Mouse (Mus musculus): ENCODE measurements around the gene Large2.

DNA sequence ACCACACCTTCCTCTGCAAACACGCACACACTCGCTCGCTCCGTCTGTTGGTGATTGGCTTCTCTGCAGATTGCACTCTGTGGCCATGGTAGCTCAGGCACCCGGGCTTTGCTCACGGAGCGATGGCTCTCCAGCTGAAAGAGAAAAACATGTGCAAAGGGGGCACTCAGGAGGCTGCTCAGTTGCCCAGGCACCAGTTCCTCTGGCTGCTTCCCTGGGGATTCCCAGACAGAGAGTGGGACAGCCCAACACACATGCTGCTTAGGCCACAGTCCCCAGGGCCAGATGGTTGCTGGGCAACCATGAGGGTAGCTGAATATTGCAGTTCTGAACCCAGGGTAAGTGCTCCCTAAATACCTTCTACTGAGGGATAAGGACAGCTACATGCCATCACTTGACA is 31.0 kb upstream of the Large2 start:
- TF ChIP-seq CTCF (IDR thresholded peaks at IDR 0.05; ENCODE audit: low read depth, low read length), result no peak
- TF ChIP-seq POLR2A (IDR thresholded peaks at IDR 0.05; ENCODE audit: borderline replicate concordance, low read depth, low read length), result no peak
